Mouse (Mus musculus) macrophage (primary cell): ENCODE measurements around the gene Atcay. TPM values are rescaled to one million over a fixed set of nuclear protein-coding genes. Genes with fewer than 3 reads are reported as not detected.

Source experiments
- H3K27ac ChIP-seq: fragments of 350-480 bp; formaldehyde crosslinking; 2 replicates; pipeline ENCODE4 v1.9.0; 2021
- H3K36me3 ChIP-seq: fragments of 350-480 bp; formaldehyde crosslinking; 2 replicates; pipeline ENCODE4 v1.9.0; 2021; ENCODE audit errors: inconsistent target
- H3K4me3 ChIP-seq: fragments of 350-480 bp; formaldehyde crosslinking; 2 replicates; pipeline ENCODE4 v1.9.0; 2021; ENCODE audit errors: inconsistent target
- H3K79me2 ChIP-seq: fragments of 350-480 bp; formaldehyde crosslinking; 2 replicates; pipeline ENCODE4 v1.9.0; 2021; ENCODE audit errors: inconsistent target
- WGBS: methylation state at CpG from one replicate; pipeline ENCODE4 v1.1.7; 2026; ENCODE audit warnings: inconsistent platforms; ENCODE audit not compliant: missing documents; 5-methylcytosine and 5-hydroxymethylcytosine counted together
- polyA plus RNA-seq: library from polyadenylated mRNA; stranded (reverse); fragments of 250-400 nt; gene quantifications from 3 replicates; pipeline ENCODE4 v1.2.4, GENCODE M21; 2018; ENCODE audit warnings: inconsistent platforms
- total RNA-seq, 78 experiments: library from RNA; depleted of rRNA; stranded (reverse); fragments of 250-400 nt; gene quantifications; 1 replicate in 9 of 78; 2 replicates in 24 of 78; 3 replicates in 43 of 78; 4 replicates in 2 of 78; pipeline ENCODE4 v1.2.4; 2018; ENCODE audit warnings: inconsistent platforms in 56 of 78

Atcay gene
- not detected for total RNA-seq (2018; cell fraction: chromatin; rRNA removed)
- under 1 TPM in 1 of 26 experiments, not detected in 25; 0.03 TPM for total RNA-seq (2018; cell fraction: cytosol; rRNA removed)
- total RNA-seq (2018; cell fraction: nucleus; rRNA removed), result not detected
- not detected in 3 replicates for polyA plus RNA-seq

GRCm38 (mm10) chr10:81230438-81231332 lies at the start of gene Atcay:
Gene Atcay, minus strand, starts transcription at chr10:81230833.
- H3K79me2 ChIP-seq, result no peaks in the 10 kb centered on the region
- WGBS, result 16% methylated on average over 26 of the region's 27 CpGs
- H3K4me3 ChIP-seq, result no peak within 1 kb of the TSS

GRCm38 (mm10) chr10:81279496-81279895 lies 48.9 kb upstream of the Atcay start:
- WGBS, result 92% methylated on average over 10 of the region's 10 CpGs
- no peaks in the 10 kb centered on the region for H3K79me2 ChIP-seq
- H3K27ac ChIP-seq, result no peak overlapping the region
- no peaks in the 10 kb centered on the region for H3K36me3 ChIP-seq
- no peak overlapping the region for H3K4me3 ChIP-seq

More at GRCm38 (mm10) chr10:81230438-81231332, at the start of gene Atcay:
- Histone ChIP-seq H3K36me3 (no peaks in the 10 kb centered on the region), H3K27ac (no peak within 1 kb of the TSS)

- no peak overlapping the region for H3K4me3 ChIP-seq
- no peaks in the 10 kb centered on the region for H3K79me2 ChIP-seq
- no peak overlapping the region for H3K27ac ChIP-seq
- H3K36me3 ChIP-seq, result peaks cover 10% of the 10 kb centered on the region; the same call in 1 of the 2 replicates
- 91% methylated on average over 17 of the region's 22 CpGs for WGBS
Measured at GRCm38 (mm10) chr10:81277676-81278075, 47.0 kb upstream of the Atcay start.

- no peak overlapping the region for H3K27ac ChIP-seq
- H3K79me2 ChIP-seq, result peaks cover 6% of the 10 kb centered on the region
- H3K36me3 ChIP-seq, result peaks cover 18% of the 10 kb centered on the region; the same call in 1 of the 2 replicates
- H3K4me3 ChIP-seq, result no peak overlapping the region
- WGBS, result 93% methylated on average over 17 of the region's 19 CpGs
Measured at GRCm38 (mm10) chr10:81273842-81274241, 43.2 kb upstream of the Atcay start.

GRCm38 (mm10) chr10:81272356-81272755 lies 41.7 kb upstream of the Atcay start:
- H3K36me3 ChIP-seq, result peaks cover 18% of the 10 kb centered on the region; the same call in 1 of the 2 replicates
- no peak overlapping the region for H3K4me3 ChIP-seq
- WGBS, result 96% methylated on average over 19 of the region's 21 CpGs
- H3K27ac ChIP-seq, result no peak overlapping the region
- peaks cover 14% of the 10 kb centered on the region for H3K79me2 ChIP-seq

GRCm38 (mm10) chr10:81268643-81269412 lies 38.2 kb upstream of the Atcay start:
- Histone ChIP-seq H3K27ac (peak overlapping the region; percentile 62), H3K79me2 (peaks cover 27% of the 10 kb centered on the region), H3K36me3 (peaks cover 25% of the 10 kb centered on the region; the same call in 1 of the 2 replicates), H3K4me3 (peak overlapping the region; percentile 94)
- 88% methylated on average over 16 of the region's 16 CpGs for WGBS

GRCm38 (mm10) chr10:81268056-81268455 lies 37.4 kb upstream of the Atcay start:
- peak overlapping the region; percentile 94 for H3K4me3 ChIP-seq
- peaks cover 27% of the 10 kb centered on the region for H3K79me2 ChIP-seq
- peak overlapping the region; percentile 62 for H3K27ac ChIP-seq
- H3K36me3 ChIP-seq, result peaks cover 19% of the 10 kb centered on the region; the same call in 1 of the 2 replicates
- 5% methylated on average over 23 of the region's 23 CpGs for WGBS

GRCm38 (mm10) chr10:81266211-81267105 lies 35.8 kb upstream of the Atcay start, which contains the start of the genes Mrpl54 and Apba3:
Gene Mrpl54, minus strand, starts transcription at chr10:81266934.
Gene Apba3, plus strand, starts transcription at chr10:81266960.
- Histone ChIP-seq H3K4me3 (peak within 1 kb of the TSS; percentile 94), H3K27ac (peak within 1 kb of the TSS; percentile 81), H3K36me3 (0 out of 2 replicates have a peak, but pooled peaks cover 14% of the 10 kb centered on the region), H3K79me2 (peaks cover 27% of the 10 kb centered on the region)
- under 1% methylated on average over 48 of the region's 48 CpGs for WGBS

- Histone ChIP-seq H3K4me3 (peak overlapping the region; percentile 45), H3K79me2 (peaks cover 27% of the 10 kb centered on the region), H3K36me3 (0 out of 2 replicates have a peak, but pooled peaks cover 9% of the 10 kb centered on the region), H3K27ac (0 out of 2 replicates have a peak overlapping the region, but pooled peaks have one; percentile 81)
- WGBS, result 96% methylated on average over 8 of the region's 8 CpGs
Measured at GRCm38 (mm10) chr10:81265540-81265939, 34.9 kb upstream of the Atcay start.

- Histone ChIP-seq H3K27ac (no peak overlapping the region), H3K36me3 (0 out of 2 replicates have a peak, but pooled peaks cover 7% of the 10 kb centered on the region), H3K79me2 (peaks cover 9% of the 10 kb centered on the region; the same call in 1 of the 2 replicates), H3K4me3 (no peak overlapping the region)
- 91% methylated on average over 4 of the region's 4 CpGs for WGBS
Measured at GRCm38 (mm10) chr10:81261025-81261424, 30.4 kb upstream of the Atcay start.

- Histone ChIP-seq H3K36me3 (0 out of 2 replicates have a peak, but pooled peaks cover 5% of the 10 kb centered on the region), H3K4me3 (no peak overlapping the region), H3K27ac (no peak overlapping the region), H3K79me2 (no peaks in the 10 kb centered on the region)
- 80% methylated on average over 21 of the region's 21 CpGs for WGBS
Measured at GRCm38 (mm10) chr10:81259225-81259884, 28.7 kb upstream of the Atcay start.

GRCm38 (mm10) chr10:81257158-81258039 lies 26.8 kb upstream of the Atcay start:
- Histone ChIP-seq H3K36me3 (no peaks in the 10 kb centered on the region), H3K79me2 (no peaks in the 10 kb centered on the region), H3K27ac (no peak overlapping the region), H3K4me3 (peak overlapping the region; percentile 12; the same call in 1 of the 2 replicates)
- WGBS, result 4% methylated on average over 62 of the region's 62 CpGs
